Comparison of ENCODE assay signal across 8 mouse cellular contexts in genomic region chr4:115657104-115657866, GRCm38 (mm10). TPM values are rescaled to one million over a fixed set of nuclear protein-coding genes. Genes with fewer than 3 reads are reported as not detected.
DNase-seq lines count a peak whose midpoint lies in the region; ATAC-seq lines count a peak whose summit lies in the region.

No protein-coding gene starts in this region.

- peaks cover 13% of the 10 kb centered on the region for H3K27me3 ChIP-seq in forebrain, embryonic 10.5 days (ENCODE audit: poor library complexity, severe bottlenecking)
- no peaks in the 10 kb centered on the region for H3K27me3 ChIP-seq in lung, embryonic 16.5 days (ENCODE audit: control insufficient read depth, insufficient read depth, low read depth, low read length)

- ATAC-seq in lung, embryonic 16.5 days (ENCODE audit: low read depth), result peak; percentile 70
- ATAC-seq in activated CD4-positive, CD25-positive, alpha-beta regulatory T cell, adult 4 months, result no peak

- peak overlapping the region; percentile 57 for H3K9ac ChIP-seq in lung, embryonic 16.5 days (ENCODE audit: low read length)

- H3K4me2 ChIP-seq in lung, embryonic 16.5 days (ENCODE audit: low read depth, low read length), result peak overlapping the region; percentile 77

- no peaks in the 10 kb centered on the region for H3K9me3 ChIP-seq in forebrain, embryonic 10.5 days
- no peaks in the 10 kb centered on the region for H3K9me3 ChIP-seq in lung, embryonic 16.5 days (ENCODE audit: control insufficient read depth, low read length)

- peak; percentile 7 for DNase-seq in layer of hippocampus, adult 18-20 months (ENCODE audit: low spot score in 2 of 2)
- no peak for DNase-seq in layer of hippocampus, adult 9-11 months
- peak; percentile 33 for DNase-seq in forebrain, embryonic 10.5 days (ENCODE audit: extremely low spot score, low spot score)
- peak; percentile 52 for DNase-seq in heart, postnatal 4 days
- DNase-seq in layer of hippocampus, postnatal 10 days (ENCODE audit: low spot score in 2 of 2), result peak; percentile 28 to 41
- DNase-seq in ovary, postnatal 36 days (ENCODE audit: low spot score), result peak; percentile 50

- no peaks in the 10 kb centered on the region for H3K36me3 ChIP-seq in forebrain, embryonic 10.5 days (replicated peaks)
- no peaks in the 10 kb centered on the region for H3K36me3 ChIP-seq in lung, embryonic 16.5 days (ENCODE audit: control insufficient read depth, insufficient read depth, low read length)

- WGBS in forebrain, embryonic 10.5 days, result 3% methylated on average over 34 of the region's 34 CpGs
- WGBS in lung, embryonic 16.5 days, result 1% methylated on average over 33 of the region's 34 CpGs

- H3K27ac ChIP-seq in forebrain, embryonic 10.5 days, result peak overlapping the region; percentile 56; the same call in 1 of the 2 replicates
- H3K27ac ChIP-seq in lung, embryonic 16.5 days (ENCODE audit: low read length), result peak overlapping the region; percentile 41

- H3K4me3 ChIP-seq in forebrain, embryonic 10.5 days, result peak overlapping the region; percentile 56
- peak overlapping the region; percentile 48 for H3K4me3 ChIP-seq in lung, embryonic 16.5 days (ENCODE audit: low read length)

- H3K4me1 ChIP-seq in forebrain, embryonic 10.5 days, result peaks cover 10% of the 10 kb centered on the region
- H3K4me1 ChIP-seq in lung, embryonic 16.5 days (replicated peaks; ENCODE audit: control insufficient read depth, insufficient read depth, low read length), result 0 out of 2 replicates have a peak, but pooled peaks cover 2% of the 10 kb centered on the region

RNA-seq across cellular contexts. Expression of gene Cyp4b1, which starts 9.8 kb away (rescaled TPM):
- 1 to 10 TPM; 1.2 to 1.3 TPM for total RNA-seq in layer of hippocampus, adult 18-20 months (2021)
- polyA plus RNA-seq in forebrain, embryonic 10.5 days (2016; fragmentation: Nextera tagmentation; extraction: Ambion mirVana), result not detected in 2 replicates
- 10 to 100 TPM in 1 of 2 experiments, 1 to 10 TPM in 1; 9.0 to 10.2 TPM for total RNA-seq in heart, postnatal 4 days (2021)
- 1 to 10 TPM; 2.1 to 2.7 TPM for total RNA-seq in layer of hippocampus, postnatal 10 days (2021)
- 27.5 and 32.9 TPM in 2 replicates for polyA plus RNA-seq in lung, embryonic 16.5 days (2015; fragmentation: Nextera tagmentation; extraction: Ambion mirVana)
- polyA plus RNA-seq in activated CD4-positive, CD25-positive, alpha-beta regulatory T cell, adult 4 months (2017; shearing (Covaris generic)), result not detected

RNA-seq across cellular contexts. Expression of gene Cyp4a32, which starts 56.5 kb away (rescaled TPM):
- total RNA-seq in layer of hippocampus, adult 18-20 months (2021), result not detected
- not detected in 2 replicates for polyA plus RNA-seq in forebrain, embryonic 10.5 days (2016; fragmentation: Nextera tagmentation; extraction: Ambion mirVana)
- total RNA-seq in heart, postnatal 4 days (2021), result not detected
- total RNA-seq in layer of hippocampus, postnatal 10 days (2021), result not detected
- polyA plus RNA-seq in lung, embryonic 16.5 days (2015; fragmentation: Nextera tagmentation; extraction: Ambion mirVana), result not detected in 2 replicates
- polyA plus RNA-seq in activated CD4-positive, CD25-positive, alpha-beta regulatory T cell, adult 4 months (2017; shearing (Covaris generic)), result not detected
